Mouse (Mus musculus): ENCODE data around the gene Sdc4.
A peak's percentile ranks its signal among the peaks of the same experiment; 100 is the strongest.

Sdc4 gene

DNA sequence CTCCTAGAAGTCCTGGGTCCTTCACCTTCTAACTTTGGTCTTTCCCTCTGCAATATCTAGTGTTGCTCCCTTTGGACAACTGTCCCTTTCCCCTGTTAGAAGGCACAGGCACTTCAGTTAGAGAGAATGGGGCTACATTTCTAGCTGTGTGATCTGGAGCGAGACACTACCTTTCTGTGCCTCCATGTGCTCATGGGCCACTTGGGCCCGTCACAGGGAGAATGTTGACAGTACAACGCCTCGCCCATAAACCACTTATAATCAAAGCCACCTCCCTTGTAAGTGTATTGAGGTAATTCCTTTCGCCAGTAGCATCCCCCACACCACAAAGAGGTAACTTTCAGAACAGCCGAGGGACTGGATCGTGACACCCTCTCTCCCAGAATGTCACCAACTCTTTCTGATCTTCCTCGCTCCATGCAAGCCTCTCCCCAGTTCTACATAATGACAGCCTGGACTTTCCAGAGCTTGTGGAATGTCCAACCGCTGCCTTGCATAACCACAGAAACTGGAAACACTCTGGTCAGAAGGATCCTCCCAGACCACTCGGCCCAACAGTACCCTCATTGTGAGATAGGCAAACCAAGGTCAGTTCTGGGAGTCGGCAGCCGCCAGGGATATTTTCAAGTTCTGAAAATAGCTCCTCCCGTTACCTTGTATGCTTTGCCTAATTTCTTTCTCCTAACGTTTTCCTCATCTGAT lies 5.8 kb upstream of the Sdc4 start:
- no peak for DNase-seq (ENCODE audit: low spot score in 2 of 2)

DNA sequence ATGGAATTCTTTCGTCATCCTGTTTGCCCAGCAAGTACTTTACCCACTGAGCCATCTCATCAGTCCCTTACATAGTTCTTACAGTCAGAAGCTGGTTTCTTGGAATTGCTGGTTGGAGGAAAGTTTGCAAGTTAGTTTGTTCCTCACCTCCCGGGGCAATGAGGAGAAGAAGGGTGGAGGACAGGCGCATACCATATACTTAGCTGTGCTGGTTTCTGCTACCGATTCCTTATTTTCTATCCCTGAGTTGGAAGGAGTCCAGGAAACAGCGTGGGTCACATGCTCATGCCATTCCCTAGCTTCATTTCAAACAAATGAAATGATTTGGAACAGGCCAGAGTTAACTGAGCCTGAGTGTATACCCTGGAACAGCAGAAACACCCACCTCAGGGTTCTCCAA lies 5.2 kb upstream of the Sdc4 start:
- no peak for DNase-seq (ENCODE audit: low spot score in 2 of 2)

GRCm38 (mm10) chr2:164448140-164448539 lies 4.5 kb upstream of the Sdc4 start:
- DNase-seq (ENCODE audit: low spot score in 2 of 2), result no peak

- DNase-seq (ENCODE audit: low spot score in 2 of 2), result no peak
These were observed 2.4 kb upstream of the Sdc4 start for GRCm38 (mm10) chr2:164446086-164446469.

DNA sequence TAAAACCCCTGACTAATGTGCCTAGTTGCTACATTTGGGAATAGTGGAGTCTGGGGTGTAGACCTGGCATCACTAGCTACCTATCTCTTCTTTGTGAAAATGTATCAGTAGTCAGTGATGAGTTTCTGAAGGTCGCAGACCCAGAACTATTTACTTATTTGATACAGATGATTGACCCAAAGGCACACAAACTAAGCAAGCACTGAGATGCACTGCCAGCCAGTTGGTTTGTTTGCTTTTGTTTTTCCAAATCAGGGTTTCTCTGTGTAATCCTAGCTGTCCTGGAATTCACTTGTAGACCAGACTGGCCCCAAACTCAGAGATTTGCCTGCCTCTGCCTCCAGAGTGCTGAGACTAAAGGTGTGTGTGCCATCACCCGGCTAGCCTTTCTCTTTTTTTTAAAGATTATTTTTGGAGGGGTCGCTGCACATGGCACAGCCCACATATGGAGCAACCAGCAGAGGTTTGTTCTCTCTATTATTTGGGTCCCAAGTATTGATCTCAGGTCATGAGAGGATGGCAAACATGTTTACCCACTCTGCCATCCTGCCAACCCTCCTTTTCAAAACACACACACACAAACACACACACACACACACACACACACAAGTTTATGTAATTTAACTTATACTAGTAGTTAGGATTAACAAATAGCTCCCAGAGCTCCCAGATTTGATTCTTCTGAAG lies 1.9 kb upstream of the Sdc4 start:
- no peak for DNase-seq (ENCODE audit: low spot score in 2 of 2)

- no peak for DNase-seq (ENCODE audit: low spot score in 2 of 2)
These were observed 1.0 kb upstream of the Sdc4 start for GRCm38 (mm10) chr2:164444701-164445100.

DNA sequence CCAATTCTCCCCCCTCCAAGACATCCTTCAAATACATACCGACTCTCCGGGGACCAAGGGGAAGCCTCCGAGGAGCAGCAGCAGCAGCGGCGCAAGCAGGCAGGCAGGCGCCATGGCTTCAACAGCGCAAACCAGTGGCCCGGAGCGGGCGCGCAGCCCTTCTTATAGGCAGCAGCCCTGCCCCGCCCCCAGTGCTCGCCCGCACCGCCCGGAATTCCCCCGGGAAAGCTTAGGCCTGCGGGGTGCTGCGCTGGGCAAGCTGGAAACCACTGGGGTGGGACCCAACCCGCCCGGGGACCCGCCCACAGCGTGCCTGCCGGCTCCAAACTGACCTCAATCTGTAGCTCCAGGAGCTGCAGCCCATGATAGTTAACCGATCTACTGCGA lies 643 bp downstream of the Sdc4 start:
- DNase-seq (ENCODE audit: low spot score in 2 of 2), result peak; percentile 37 to 56

- DNase-seq (ENCODE audit: low spot score in 2 of 2), result no peak
These were observed 1.2 kb downstream of the Sdc4 start for GRCm38 (mm10) chr2:164442315-164443050.

- DNase-seq (ENCODE audit: low spot score in 2 of 2), result no peak
These were observed 2.0 kb downstream of the Sdc4 start for GRCm38 (mm10) chr2:164441731-164442130.

DNA sequence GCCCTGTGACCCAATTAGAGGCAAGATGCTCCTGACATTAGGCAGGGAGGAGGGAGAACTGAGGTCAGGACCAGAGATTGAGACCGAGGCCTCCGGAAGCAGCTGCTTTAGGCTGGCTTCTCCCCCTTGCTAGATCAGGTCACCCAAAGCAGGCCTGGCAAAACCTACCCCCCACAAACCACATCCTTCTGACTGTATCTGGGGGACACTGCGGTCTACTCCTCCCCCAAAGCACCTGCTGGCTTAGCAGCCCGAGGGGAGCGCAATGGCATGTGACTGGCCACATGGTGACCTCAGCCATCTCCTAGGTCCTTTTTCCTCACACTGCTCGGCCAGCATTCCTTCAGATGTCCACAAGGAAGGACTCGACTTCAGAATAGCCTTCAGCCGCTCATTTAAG lies 2.5 kb downstream of the Sdc4 start:
- no peak for DNase-seq (ENCODE audit: low spot score in 2 of 2)

DNA sequence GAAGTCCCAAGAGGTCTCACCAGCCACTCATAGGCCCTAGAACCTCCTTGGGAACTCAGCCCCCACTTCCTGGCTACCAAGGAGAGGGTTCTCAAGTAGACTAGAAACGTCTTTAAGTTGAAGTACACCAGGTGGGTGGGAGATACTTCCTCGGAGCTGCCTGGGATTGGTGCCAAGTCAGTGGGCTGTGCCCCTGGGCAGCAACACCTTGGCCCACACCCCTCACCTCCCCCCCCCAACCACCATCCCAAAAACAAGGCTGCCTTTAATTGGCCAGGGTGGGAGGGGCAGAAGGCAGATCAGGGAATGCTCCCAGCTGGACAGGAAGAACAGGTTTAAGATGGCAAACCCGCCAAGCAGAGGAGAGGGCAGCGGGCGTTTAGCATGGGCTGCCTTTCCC lies 3.4 kb downstream of the Sdc4 start:
- DNase-seq (ENCODE audit: low spot score in 2 of 2), result no peak

DNA sequence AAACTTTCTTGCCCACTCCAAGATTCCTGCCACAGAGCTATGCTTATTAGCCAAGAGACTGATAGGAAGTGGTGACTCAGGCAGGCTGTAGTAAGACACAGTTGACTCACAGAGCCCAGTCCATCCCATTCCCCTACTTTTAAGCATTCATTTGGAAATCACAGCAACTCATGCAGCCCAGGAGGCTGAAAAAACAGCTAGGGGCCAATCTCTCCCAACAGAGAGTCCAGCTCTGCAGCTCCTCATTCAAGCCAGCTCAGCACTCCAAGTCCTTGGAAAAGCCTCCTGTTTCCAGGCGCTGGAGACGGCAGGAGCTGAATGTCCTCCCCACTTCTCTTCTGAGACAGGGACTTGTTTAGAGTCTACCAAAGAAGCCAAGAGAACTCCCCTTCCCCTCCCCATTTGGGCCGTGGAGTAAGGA lies 4.7 kb downstream of the Sdc4 start:
- DNase-seq (ENCODE audit: low spot score in 2 of 2), result no peak

GRCm38 (mm10) chr2:164438257-164438656 lies 5.4 kb downstream of the Sdc4 start:
- DNase-seq (ENCODE audit: low spot score in 2 of 2), result no peak

DNA sequence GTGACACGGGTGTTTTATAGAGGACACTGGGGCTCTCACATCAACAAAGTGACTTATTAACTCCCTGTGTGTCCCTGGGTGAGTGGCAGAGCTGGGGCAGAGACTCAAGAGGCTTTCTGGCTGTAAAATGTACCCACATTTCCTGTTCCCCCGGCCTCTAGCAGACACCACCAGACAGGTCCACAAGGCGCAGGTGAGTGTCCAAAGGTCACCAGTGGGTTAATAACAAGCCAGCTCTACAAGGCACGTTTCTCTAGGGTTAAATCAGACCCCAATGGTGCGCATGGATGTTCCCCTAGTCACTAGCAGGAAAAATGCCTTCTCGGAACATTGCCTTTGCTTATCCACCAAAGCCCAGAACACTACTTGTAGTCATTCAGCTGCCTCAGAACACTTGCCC lies 6.0 kb downstream of the Sdc4 start:
- no peak for DNase-seq (ENCODE audit: low spot score in 2 of 2)

- DNase-seq (ENCODE audit: low spot score in 2 of 2), result no peak
These were observed 6.7 kb downstream of the Sdc4 start for GRCm38 (mm10) chr2:164436961-164437360.

DNA sequence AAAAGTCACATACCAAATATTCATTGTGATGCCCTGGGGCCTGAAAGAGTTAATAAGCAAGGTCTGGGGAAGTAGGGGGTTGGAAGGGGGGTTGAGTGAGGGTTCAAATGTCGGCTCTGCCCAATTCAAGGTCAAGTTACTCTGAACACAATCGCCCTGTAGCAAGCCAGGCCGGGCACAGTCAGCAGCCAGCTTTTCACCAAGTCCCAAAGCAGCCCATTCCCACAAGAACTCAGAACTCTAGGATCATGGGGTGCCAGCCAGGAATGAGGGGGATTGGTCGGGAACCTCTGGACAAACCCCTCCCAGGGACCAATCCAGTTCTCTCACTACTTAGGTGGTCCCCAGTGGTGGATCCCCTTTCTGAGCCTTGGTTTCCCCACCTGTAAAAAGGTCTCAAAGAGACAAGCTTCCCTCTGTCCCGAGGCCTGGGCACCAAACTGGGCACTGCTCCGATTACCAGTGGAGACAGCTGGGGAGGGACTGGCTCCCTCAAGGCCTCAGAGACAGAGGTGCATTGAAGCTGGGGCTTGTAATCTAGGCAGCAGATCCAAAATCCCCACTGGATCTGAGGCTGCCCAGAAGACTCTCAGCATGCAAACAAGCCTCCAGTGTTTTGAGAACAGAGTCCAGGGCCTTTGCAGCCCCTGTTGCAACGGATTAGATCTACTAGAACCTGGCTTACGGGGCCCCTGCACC lies 7.3 kb downstream of the Sdc4 start:
- DNase-seq (ENCODE audit: low spot score in 2 of 2), result no peak

DNA sequence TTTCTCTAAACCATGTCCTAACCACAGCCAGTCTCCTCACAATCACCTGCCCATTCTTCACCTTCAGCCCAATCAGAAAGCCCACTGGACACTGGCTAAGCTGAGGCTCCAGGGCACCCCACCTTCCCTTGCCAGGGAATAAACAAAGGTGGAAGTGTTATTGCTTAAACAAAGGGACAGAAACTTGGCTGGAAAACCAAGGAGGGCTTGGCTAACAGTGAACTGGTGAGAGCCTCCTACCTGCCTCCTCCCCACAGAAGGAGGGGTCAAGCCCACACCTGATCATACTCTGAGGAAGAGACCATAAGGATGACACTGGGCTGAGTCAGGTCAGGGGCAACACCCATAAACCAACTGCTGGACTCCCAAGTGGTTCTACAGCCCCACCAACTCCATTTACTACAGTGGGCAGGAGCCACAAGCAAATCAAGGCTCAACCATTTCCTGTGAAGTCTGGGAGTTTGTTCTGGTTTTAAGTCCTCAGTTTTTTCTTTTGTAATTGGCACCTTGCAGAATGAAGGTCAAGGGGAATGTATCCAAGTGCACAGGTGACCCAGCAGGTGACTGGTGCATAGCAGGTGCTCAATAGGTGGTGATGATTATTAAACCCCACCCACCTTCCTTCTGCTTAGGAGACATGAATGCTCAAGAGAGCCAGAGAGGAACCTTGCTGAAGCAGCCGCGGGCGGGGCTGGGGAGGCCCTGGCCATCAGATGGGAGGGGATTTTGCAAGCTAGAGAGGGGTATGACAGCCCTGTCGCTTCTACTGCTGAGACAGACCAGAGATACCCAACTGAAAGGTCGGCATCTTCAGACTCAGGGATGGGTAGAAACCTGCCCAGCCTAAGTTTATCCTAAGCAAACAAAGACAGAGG lies 8.2 kb downstream of the Sdc4 start:
- DNase-seq (ENCODE audit: low spot score in 2 of 2), result no peak

DNA sequence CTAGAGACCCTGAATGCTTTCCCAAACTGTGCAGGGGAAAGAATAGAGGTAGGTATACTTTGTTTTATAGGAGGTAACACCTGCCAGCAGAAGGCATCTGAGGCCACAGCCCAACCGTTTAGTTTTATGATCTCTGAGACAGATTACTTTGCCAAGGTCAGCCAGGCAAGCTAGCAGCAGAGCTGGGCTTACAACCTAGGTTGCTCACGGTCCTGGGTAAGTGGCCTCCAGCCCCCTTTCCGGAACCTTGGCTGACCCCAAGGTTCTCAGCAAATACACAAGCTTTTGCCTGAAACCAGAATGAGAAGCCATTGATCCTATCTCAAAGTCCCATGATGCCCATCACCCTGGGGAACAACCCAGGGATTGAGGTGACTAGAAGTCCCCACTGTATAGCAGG lies 9.0 kb downstream of the Sdc4 start:
- no peak for DNase-seq (ENCODE audit: low spot score in 2 of 2)

- DNase-seq (ENCODE audit: low spot score in 2 of 2), result no peak
These were observed 10.3 kb downstream of the Sdc4 start for GRCm38 (mm10) chr2:164433278-164433895.

- no peak for DNase-seq (ENCODE audit: low spot score in 2 of 2)
These were observed 11.0 kb downstream of the Sdc4 start for GRCm38 (mm10) chr2:164432541-164433191.
